Mouse (Mus musculus): ENCODE measurements around the gene Khdc3.

- TF ChIP-seq CTCF (IDR thresholded peaks at IDR 0.05; ENCODE audit: insufficient read depth, low read depth, low read length) (no peak), POLR2A (IDR thresholded peaks at IDR 0.05; ENCODE audit: insufficient read depth, low read depth, low read length) (no peak)
Measured at GRCm38 (mm10) chr9:73079801-73080325, 21.8 kb upstream of the Khdc3 start.
